Mouse (Mus musculus) cerebellum, postnatal 25 days (tissue): ENCODE results near the gene Tspan9.

Experiments
- DNase-seq, 2 experiments: peaks; one replicate each; pipeline ENCODE4 v3.0.0; 2021; ENCODE audit warnings: mixed read lengths in 2 of 2

Tspan9 gene

DNA sequence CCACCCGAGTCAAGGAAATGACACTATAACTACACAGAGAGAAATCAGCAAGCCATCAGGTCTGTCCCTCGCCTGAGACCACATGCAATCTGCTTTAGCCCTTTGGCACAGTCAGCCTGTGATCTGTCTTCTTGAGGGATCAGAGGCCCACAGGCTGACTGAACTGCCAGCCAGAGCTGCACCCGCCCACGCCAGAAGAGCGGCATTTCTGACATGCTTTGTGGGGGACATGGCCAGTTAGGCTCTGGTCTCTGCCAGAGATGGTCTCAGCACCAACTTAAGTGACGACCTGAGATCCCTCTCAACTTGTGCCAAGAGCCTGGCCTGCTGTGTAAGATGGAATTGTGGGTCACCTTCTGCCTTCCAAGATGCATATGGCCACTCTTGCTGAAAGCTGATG, 166.7 kb downstream of the Tspan9 start:
- peak; percentile 48 to 62 for DNase-seq

DNA sequence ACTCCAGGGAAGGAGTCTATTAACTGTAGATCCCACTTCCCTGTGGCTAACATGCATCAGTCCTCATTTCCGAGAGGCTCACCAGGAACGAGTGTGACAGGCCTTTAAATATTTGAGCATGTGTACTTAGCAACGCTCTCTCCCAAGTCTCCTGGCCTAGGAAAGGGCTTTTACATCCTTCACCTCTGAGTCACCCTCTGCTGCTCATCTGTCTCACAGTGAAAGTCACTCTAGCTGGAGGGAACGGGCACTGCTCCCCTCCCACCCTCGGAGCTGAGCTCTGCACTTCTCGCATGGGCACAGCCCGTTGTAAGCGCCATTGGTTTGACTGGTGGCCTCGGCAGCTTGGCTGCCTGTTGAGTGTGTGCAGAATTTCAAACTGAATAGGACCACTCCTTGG, 169.4 kb downstream of the Tspan9 start:
- peak in 1 of 2 experiments; percentile 40 for DNase-seq

DNA sequence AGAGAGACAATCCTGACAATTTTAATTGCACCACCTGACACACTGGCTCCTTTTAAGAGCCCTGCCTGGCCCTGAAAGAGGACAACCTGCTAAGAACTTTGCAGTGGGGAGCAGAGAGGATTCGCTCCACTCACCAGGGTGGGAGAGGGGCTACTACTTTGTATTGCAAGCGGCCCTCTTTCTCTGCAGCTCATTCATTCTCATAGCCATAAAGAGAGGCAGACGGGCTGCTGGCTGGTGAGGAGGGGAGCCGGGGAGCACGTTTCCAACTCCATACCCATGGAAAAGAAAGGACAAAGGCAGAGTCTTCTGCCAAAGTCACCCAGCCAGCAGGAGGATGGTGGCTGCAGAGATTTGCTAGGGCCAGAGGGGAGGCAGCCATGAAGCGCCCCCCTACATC, 169.8 kb downstream of the Tspan9 start:
- peak in 1 of 2 experiments; percentile 26 for DNase-seq

DNA sequence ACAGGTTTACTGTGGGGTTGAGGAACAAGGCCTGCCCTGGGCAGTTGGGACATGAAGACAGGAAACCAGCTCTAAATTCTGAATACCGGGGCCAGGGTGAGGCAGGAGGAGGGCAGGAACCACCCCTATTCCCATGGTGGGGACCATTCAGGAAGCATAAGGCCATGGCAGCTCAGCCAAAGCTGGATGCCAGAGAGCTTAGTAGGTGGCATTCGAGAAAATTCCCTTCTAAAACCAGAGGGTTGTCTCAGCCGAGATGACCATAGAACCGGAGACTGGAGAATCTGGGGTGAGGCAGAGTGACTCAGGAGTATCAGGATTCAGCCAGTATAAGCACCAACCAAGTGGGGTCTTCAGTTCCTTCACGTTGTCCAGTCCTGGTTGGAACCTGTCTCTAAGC, 171.5 kb downstream of the Tspan9 start:
- peak in 1 of 2 experiments; percentile 23 for DNase-seq

DNA sequence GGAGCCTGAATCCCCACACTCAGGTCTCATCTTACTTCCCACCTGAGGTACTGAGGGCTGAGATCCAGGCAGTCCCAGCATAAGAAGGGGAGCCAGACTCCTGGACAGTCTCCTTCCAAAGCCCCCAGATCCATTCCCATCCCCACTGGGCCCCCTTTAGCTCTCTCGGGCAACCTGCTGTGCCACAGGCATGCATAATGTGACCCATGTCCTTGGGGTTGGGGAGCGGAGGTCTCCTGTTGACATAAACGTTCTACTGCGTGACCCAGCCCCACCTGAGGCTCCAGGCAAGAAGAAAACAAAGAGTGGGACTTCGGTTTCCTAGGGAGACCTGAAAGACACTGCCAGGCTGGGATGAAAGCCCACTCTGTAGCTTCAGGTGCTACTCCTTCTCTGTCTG, 172.5 kb downstream of the Tspan9 start:
- peak in 1 of 2 experiments; percentile 26 for DNase-seq

DNA sequence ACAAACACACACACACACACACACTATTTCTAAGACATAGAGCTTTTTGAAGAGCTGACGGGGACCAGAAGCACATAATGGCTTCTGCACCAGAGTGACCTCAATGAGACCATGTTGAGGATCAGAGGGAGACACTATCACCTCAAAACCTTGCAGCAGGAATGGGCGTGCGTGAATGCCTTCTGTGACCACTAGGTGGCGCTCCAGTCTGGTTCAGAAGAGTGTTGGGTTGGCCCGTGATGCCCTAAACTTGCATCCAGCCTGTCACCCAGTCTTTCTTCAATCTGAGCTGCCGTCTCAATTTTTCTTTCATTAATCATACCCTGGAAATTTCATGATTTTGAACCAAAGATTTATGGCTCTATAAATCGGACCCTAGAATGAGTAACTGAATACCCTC, 173.3 kb downstream of the Tspan9 start:
- DNase-seq = peak; percentile 92 to 95

DNA sequence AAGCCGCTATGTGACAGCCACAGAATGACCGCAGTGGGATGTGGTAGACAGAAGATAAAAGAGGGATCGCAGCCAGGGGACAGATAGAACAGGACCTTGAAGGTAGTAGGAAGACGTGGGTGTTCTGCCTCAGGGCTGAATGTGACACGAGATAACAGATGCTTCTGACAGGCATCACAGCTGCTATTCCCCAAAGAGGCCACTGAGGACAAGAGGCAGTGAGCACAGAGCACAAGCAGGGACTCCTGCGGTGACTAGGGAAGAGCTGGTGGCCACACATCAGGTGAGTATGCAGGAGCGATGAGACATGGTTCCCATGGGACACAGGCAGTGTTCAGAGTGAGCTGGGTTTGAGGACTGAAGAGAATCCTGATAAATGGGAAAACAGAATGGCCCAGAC, 173.7 kb downstream of the Tspan9 start:
- peak in 1 of 2 experiments; percentile 34 for DNase-seq

DNA sequence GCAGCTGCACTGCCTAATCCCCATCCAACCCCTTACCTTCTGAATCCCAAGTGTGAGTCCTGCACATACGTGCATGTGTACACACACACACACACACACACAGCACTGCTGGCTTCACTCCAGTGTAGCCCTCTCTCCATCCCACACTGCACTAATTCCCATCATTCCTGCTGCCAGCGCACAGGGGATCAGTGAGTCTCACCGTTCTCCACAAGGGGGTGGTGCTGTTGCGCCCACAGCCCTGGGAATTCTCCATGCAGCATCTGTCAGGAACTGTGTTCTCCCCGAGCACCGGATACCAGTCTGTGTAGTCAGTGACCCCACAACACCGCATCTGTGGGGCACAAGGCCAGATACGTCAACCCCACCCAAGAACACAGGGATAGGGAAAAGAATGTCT, 177.9 kb downstream of the Tspan9 start:
- peak in 1 of 2 experiments; percentile 47 for DNase-seq

DNA sequence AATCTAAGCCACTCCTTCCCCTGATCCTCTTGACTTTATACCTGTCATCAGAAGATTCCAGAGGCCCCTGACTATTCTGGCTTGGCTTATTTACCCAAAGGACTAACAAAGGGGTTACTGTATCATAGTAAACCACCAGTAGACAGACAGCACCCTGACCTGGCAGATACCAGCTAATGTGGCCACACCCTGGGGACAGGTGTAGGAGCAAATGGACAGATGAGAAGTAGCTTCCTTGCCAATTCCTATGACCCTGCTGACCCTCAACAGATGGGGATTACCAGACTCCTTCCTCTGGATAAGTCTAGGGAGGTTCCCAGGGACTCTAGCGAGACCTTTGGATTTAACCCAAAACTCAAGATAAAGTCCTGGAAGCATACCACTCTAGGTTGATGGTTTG, 183.2 kb downstream of the Tspan9 start:
- no peak for DNase-seq

DNA sequence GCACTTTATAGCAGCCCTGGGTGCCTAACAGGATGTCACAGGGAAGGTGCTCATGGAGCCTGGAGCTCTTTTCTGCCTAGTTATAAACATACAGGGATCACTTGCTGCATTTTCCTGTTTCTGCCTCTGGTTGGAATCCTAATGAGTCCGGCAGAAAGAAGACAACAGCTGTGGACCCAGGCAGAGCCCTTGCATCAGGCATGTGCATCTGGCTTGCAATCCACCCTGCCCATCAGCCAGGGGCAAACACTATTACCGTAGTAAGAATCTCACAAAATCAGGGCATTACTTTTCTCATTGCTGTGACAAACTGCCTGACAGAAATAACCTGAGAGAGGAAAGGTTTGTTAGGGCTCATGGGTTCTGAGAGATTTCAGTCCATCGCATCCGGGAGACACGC, 187.2 kb downstream of the Tspan9 start:
- DNase-seq = no peak

DNA sequence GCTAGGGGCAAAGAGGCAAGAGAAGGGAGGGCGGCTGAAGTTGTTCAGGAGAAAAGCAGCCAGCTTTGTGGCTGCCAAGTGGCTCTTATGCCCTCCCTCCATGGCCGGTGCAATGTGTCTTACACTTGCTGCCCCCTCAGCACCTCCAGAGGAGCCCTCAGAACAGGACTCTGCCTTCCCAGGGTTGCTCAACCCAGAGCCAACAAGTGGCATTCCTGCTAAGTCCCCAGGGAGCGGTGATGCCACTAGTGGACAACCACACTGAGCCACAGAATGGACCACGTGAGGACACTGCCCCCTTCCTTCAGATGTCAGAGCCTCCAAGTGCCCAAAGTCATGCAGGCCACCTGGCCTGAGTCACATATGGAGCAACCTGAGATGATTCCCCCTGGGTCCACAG, 190.3 kb downstream of the Tspan9 start:
- DNase-seq = no peak

DNA sequence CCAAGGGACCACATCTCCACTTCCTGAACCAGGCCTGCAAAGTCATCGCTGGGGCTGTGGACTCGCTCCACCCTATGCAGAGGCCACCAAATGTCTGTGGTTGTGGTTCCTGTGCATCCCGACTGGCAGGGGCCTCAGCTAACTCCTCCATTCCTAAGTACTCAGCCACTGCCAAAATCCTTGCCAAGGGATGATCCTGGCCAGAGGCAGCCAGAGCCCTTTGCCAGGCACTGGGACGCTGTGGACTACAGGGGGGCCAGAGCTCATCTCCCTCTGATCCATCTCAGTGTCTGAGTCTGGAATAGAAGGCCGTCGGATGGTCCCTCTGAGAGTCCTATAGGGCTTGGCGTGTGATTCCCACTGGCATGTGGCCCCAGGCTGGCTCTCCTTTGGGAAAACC, 193.5 kb downstream of the Tspan9 start:
- DNase-seq = no peak

DNA sequence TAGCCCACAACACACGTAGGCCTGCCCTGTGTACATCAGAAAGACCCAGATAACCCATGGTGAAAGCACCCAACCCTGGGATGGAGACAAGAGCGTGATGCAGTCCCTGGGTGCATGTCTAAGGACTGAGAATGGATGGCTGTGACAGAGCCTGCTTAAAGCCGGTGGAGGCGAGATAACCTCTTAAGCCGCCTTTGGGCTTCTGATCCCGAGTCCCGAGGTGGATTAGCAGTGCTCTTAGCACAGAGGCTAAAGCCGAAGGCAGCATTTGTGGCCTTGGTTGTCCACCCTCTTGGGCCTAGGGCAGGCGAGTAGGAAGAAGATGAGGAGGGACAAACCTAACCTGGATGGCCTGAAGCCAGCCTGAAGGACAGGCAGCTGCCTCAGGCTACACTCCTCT, 194.7 kb downstream of the Tspan9 start:
- no peak for DNase-seq

DNA sequence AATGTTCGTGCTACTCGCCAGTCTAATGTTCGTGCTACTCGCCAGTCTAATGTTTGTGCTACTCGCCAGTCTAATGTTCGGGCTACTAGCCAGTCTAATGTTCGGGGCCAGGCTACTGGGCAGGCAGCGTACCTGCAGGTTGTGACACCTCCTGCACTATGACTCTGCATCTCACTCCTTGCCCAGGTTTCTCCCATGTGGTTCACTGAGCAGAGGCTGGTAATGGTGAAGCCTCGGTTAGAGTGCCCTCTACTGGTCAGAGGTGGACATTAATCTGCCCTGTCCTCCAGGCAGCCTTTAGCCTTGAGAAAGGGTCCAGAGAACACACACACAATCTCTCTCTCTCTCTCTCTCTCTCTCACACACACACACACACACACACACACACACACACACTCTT, 197.7 kb downstream of the Tspan9 start:
- DNase-seq = peak; percentile 82 to 88

DNA sequence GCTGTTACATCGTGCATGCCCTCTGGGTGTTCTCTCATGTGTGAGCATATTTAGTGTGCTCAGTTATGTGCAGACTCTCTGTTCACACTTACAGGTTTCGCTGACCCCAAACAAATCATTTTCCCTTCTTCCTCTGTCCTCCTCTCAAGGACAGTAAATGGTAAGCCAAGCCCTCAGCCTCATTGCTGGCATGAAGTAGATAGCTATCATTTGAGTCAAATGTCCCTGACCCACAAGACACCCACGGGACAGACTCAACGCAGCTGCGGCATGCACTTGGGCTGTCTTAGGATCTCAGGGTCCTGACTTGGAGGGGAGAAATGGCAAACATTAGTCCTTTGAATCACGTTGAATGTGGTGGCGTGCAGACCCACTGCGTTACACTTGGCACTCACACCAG, 201.0 kb downstream of the Tspan9 start:
- DNase-seq = no peak

DNA sequence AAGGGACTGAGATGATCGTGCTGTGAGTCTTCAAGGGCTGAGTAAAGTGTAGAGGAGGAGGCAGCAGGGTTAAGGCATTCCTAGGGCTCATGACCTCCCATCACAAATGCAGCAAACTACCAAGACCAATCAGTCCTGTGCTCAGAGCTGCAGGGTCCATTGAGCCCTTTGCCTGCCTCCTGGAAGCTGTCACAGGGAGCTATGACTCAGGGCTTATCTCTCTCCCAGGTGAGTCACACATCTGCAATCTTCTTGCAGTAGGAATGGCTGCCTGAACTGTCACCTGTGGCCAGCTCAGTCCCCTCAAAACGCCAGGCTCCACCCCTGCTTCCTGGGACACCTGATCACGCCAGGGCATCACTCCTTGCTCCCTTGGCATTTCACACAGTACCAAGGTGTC, 208.3 kb downstream of the Tspan9 start:
- DNase-seq = no peak

DNA sequence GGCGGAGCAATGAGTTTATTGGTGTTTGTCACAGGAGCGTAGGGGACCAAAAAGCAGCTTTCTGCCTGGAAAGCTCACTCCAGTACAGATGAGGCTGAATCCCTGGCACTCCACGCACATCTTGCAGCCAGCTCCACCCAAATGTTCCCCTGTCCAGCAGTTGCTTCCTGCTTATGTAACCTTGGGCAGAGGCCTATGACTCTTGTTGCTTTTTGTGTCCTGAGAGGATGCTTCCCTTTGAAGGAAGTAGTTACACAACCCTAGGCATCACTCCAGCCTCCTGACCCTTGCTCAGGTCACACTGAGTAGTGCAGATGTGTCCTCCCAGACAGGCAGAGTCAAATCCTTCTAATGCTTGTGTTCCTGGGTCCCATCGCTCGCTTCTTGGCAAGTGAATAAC, 209.6 kb downstream of the Tspan9 start:
- DNase-seq = no peak

DNA sequence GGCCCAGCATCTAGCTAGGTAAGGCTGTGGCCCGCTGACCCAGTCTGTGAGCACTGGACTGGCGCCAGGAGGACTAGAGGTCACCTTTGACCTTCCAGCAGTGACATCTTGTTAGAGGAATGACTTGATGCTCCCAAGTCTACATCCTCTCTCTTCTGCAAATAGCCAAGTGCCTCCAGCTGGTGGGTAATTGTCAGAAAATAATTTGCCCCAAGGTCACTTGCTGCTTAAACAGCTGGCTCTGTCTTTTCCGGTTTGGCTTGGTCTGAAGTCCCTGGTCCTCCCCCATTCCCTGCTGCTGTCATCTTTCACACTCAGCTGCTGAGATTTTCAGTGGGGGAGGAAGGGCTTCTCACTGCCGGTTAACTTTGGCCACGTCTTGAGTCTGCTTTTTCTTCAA, 210.7 kb downstream of the Tspan9 start:
- no peak for DNase-seq

DNA sequence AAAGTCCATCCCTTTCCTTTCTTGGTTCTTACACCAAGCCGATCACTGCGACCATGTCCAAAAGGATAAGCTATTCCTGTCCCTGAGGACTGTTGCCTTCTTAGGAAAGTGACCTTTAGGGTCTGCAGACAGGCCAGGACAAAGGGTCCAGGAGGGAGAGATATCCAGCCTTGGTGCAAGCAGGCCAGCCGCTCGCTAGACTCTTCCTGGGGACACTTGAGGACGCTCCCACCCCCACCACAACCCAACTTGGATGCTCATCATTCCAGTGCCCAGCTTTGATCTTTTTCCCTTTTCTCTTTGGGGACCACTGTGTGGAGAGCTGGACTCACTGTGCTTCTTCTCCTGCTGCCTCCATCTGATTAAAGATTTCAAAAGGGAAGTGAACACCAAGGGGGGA, 214.7 kb downstream of the Tspan9 start:
- DNase-seq = no peak

DNA sequence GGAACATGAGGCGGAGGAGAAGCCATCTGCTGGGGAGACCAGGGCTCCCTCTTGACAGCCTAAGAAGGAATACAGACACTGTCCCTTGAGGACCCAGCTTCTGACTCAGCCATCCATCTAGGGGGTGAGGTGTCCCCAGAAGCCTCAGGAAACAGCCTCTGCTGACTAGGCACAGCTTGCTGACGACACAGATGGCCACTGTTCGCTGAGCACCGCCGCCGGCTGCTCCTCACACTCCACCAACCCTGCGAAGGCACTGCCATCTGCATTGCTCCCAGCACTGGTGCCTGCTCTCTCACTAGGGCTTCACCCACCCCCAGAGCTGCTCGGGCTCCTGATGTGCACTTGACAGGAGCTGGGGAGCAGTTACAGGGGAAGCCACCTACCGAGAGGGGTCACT, 217.5 kb downstream of the Tspan9 start:
- peak; percentile 29 to 42 for DNase-seq

DNA sequence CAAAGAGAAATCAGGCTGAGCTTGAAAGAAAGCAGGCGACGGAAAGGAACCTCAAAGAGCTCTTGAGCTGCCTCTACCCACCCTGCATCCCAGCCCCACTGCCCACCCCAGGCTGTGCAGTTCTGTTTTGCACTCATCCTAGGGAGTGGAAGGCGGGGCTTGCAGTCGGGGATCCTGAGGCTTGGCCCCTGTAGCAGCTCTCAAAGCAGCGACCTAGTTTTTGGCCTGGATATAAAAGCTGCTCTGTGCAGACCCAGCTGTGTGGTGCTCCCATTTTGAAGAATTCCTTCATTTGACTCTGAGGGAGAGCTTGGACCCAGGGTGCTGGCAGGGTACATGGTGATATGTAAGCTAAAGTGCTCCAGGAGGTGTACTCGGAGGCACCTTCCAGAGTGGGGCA, 218.6 kb downstream of the Tspan9 start:
- peak in 1 of 2 experiments; percentile 18 for DNase-seq

DNA sequence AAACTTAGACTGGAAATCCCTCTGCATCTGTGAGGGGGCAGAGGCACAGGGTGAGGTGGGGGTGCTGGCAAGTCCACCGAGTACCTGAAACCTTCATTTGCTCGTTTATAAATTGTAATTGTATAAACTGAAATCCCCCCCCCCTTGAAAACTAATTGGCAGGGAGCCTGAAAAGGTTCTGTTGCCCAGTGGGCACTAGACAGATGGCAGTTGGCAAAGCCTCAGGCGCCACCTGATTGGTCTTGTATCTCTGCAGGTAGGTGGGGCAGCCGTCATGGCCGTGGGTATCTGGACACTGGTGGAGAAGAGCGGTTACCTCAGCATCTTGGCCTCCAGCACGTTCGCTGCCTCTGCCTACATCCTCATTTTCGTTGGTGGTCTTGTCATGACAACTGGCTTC, 220.1 kb downstream of the Tspan9 start:
- peak in 1 of 2 experiments; percentile 32 for DNase-seq

DNA sequence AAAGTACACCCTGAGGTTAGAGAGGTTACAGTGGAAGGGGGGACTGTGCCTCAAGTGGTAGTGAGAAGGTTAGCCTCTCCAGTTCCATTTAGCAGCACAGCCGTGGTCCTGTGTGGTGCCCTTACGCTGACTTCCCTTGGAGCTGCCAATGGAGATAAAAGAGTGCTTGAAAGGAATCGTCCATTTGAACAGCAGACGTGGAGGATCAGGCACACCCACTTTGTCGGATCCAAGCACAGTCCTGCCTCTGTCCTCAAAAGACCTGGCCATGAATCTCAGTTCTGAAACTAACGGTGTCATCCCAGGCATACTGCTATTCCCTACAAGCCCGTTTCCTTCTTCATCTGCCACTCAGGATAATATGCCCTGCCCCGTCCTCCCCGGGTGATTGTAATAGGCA, 221.4 kb downstream of the Tspan9 start:
- DNase-seq = no peak

DNA sequence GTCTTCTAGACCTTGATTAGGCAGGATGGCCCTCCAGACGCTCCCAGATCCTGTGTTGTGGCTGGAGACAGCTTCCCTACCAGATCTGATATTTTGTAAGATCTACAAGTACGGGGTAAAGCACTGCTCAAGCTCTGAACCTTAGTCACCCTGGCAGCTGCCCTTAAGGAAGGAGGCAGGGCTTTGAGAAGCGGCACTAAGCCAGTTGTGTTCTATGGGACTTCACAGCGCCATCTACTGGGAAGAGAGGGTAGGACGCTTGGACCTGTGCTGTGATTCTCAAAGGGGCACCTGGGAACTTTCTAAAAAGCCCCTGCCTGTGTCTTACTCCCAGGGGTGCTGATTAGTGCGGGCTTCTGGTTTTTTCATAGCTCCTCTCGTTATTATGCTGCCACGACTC, 222.7 kb downstream of the Tspan9 start:
- DNase-seq = peak; percentile 78 to 86

DNA sequence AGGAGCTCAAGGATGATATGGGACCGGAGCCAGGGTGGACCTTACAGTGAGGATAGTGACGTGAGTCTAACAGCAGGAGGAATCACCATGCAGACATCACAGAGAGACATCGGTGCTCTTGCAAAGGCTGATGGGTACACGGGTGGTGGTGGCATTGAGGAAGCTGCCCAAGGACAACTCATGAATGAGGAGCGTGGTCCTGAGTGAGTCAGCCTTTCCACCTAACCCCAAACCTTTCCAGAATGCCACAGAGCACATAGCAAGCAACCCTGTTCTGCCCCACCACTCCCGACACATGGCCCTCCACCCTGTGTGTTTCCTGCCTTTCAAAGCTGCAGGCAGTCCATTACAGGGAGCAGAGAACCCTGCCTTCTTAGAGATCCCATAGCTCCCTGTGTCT, 223.9 kb downstream of the Tspan9 start:
- DNase-seq = no peak

DNA sequence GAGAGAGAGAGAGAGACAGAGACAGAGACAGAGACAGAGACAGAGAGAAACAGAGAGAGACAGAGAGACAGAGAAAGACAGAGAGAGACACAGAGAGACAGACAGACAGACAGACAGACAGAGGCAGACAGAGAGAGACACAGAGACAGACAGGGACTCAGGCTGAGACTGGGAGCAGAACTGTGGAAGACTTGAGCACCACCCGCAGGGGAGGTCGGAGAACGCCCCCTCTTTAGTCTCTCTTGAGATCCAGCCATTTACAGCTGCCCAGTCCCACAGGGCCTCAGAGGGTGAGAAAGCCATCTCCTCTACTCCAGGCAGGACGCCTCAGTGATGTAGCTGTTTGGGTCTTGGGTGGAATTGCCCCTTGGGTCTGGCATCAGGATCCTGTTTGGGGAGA, 225.7 kb downstream of the Tspan9 start:
- DNase-seq = no peak
